Mouse (Mus musculus): ENCODE results near the gene Selp.

The Selp gene

GRCm38 (mm10) chr1:164114947-164115493, at the start of gene Selp:
Gene Selp (plus strand): TSS chr1:164115264.
- DNase-seq: no peak

GRCm38 (mm10) chr1:164069261-164069660, 45.8 kb upstream of the Selp start:
- no peak for DNase-seq

- no peak for DNase-seq
These were observed 44.6 kb upstream of the Selp start for GRCm38 (mm10) chr1:164070461-164070860.

GRCm38 (mm10) chr1:164071111-164071510, 44.0 kb upstream of the Selp start:
- DNase-seq: no peak

- no peak for DNase-seq
These were observed 43.1 kb upstream of the Selp start for GRCm38 (mm10) chr1:164072001-164072400.

- no peak for DNase-seq
These were observed 42.0 kb upstream of the Selp start for GRCm38 (mm10) chr1:164073091-164073490.

- DNase-seq: no peak
These were observed 41.3 kb upstream of the Selp start for GRCm38 (mm10) chr1:164073803-164074202.

GRCm38 (mm10) chr1:164074606-164075140, 40.4 kb upstream of the Selp start:
- no peak for DNase-seq

GRCm38 (mm10) chr1:164075416-164075815, 39.6 kb upstream of the Selp start:
- no peak for DNase-seq

- no peak for DNase-seq
These were observed 38.6 kb upstream of the Selp start for GRCm38 (mm10) chr1:164076441-164076840.

GRCm38 (mm10) chr1:164077031-164077430, 38.0 kb upstream of the Selp start:
- DNase-seq: no peak

- no peak for DNase-seq
These were observed 36.7 kb upstream of the Selp start for GRCm38 (mm10) chr1:164078323-164078741.

GRCm38 (mm10) chr1:164079091-164079490, 36.0 kb upstream of the Selp start:
- DNase-seq: no peak

- no peak for DNase-seq
These were observed 32.0 kb upstream of the Selp start for GRCm38 (mm10) chr1:164083046-164083445.

GRCm38 (mm10) chr1:164086797-164087196, 28.3 kb upstream of the Selp start:
- DNase-seq: no peak

- DNase-seq: no peak
These were observed 27.2 kb upstream of the Selp start for GRCm38 (mm10) chr1:164087872-164088271.

- no peak for DNase-seq
These were observed 18.3 kb upstream of the Selp start for GRCm38 (mm10) chr1:164096780-164097179.

GRCm38 (mm10) chr1:164097911-164098310, 17.2 kb upstream of the Selp start:
- DNase-seq: no peak

GRCm38 (mm10) chr1:164098372-164098771, 16.7 kb upstream of the Selp start:
- no peak for DNase-seq

- no peak for DNase-seq
These were observed 5.3 kb upstream of the Selp start for GRCm38 (mm10) chr1:164109763-164110162.

GRCm38 (mm10) chr1:164110591-164111329, 4.3 kb upstream of the Selp start:
- DNase-seq: no peak

- no peak for DNase-seq
These were observed 784 bp upstream of the Selp start for GRCm38 (mm10) chr1:164114280-164114679.

GRCm38 (mm10) chr1:164115647-164116046, 583 bp downstream of the Selp start:
- no peak for DNase-seq

GRCm38 (mm10) chr1:164117869-164118268, 2.8 kb downstream of the Selp start:
- DNase-seq: no peak

Data from lung, postnatal 10 days (tissue).